Mouse (Mus musculus) thymus, adult 2 months (tissue): ENCODE measurements at regions not wholly inside any gene's neighbourhood (a gene's known extent, or its start where the extent isn't known, plus 50 kb on each side); places are given as distances from the start of the nearest gene placed in this dataset.
"Not testable (repeated sequence)": the region's sequence is repeated elsewhere in the genome, so short reads cannot be mapped to it uniquely, and the experiment has no call there.

Source experiments
- CTCF ChIP-seq: fragments of 200-500 bp; IDR thresholded peaks from 2 replicates; pipeline ENCODE4 v1.5.1; 2012; ENCODE audit warnings: mild to moderate bottlenecking, control low read depth, low read length, moderate library complexity, borderline replicate concordance; ENCODE audit not compliant: control insufficient read depth, poor library complexity, insufficient read depth; ENCODE audit errors: extremely low read depth
- POLR2A ChIP-seq: fragments of 200-500 bp; IDR thresholded peaks from 2 replicates; pipeline ENCODE4 v1.6.1; 2012; ENCODE audit warnings: mild to moderate bottlenecking, low read length, control low read depth, moderate library complexity; ENCODE audit not compliant: control insufficient read depth, poor library complexity, insufficient read depth; ENCODE audit errors: extremely low read depth

DNA sequence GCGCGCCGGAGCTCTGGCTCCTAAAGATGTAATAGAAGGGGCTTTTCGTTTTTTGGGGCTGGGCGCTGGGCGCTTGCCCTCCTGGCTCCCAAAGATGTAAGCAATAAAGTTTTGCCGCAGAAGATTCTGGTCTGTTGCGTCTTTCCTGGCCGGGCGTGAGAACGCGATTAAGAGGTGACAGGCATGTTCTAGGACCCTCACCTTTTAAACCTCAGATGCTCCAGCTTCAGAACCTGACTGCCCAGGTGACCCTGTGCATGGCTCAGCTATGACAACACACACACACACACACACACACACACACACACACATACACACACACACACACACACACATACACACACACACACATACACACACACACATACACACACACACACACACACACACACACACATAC, 391.3 kb downstream of the Sox9 start:
- not testable (repeated sequence) for TF ChIP-seq POLR2A, CTCF
